Mouse (Mus musculus): Measurements from ENCODE around the gene Tnks2.
"Not testable (repeated sequence)": the region's sequence is repeated elsewhere in the genome, so short reads cannot be mapped to it uniquely, and the experiment has no call there.

Tnks2 gene

GRCm38 (mm10) chr19:36833788-36834531 lies at the start of gene Tnks2:
Gene Tnks2, plus strand, starts transcription at chr19:36834232.
- DNase-seq: peak; percentile 96

- DNase-seq: peak; percentile 12
Observed at GRCm38 (mm10) chr19:36789873-36790733, 43.9 kb upstream of the Tnks2 start.

DNA sequence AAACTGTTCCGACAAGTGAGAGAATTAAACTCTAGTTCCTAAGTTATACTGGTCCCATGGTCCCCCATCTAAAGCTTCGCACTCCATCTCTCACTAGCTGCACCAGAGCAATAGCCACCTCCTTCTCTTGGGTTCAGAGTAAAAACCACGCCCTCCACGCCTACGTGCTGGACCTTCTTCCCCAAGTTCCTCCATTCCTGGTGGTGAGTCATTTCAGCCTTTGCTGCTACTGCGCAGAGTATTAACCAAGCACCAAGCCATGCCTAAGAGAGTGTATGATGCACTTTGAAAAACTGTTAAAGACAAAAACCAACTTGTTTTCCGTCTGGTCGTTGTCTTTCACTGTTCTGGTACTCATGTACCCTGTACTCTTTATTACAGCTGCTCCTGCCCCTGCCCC lies 41.4 kb upstream of the Tnks2 start:
- DNase-seq: no peak

- no peak for DNase-seq
Observed at GRCm38 (mm10) chr19:36793450-36793849, 40.6 kb upstream of the Tnks2 start.

GRCm38 (mm10) chr19:36794008-36794407 lies 40.0 kb upstream of the Tnks2 start:
- DNase-seq: no peak

- no peak for DNase-seq
Observed at GRCm38 (mm10) chr19:36795277-36795676, 38.8 kb upstream of the Tnks2 start.

DNA sequence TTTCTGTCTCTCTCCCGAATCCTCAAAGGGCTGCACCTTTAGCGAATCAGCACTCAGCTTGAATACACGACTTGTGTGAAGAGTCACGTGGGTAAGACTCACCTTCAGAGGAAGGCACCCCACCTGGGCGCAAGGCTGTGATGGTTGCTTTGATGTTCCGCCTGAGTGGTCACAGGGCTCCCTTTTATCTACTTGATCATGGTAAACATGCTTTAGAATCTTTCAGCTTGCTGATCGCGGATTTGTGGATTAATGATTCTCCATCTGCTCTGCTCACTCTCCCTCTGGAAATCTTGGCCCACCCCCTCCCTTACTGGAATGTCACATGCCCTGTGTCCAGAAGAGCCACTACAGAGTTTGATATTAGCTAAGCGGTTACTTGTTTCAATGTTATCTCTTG lies 37.1 kb upstream of the Tnks2 start:
- DNase-seq: no peak

DNA sequence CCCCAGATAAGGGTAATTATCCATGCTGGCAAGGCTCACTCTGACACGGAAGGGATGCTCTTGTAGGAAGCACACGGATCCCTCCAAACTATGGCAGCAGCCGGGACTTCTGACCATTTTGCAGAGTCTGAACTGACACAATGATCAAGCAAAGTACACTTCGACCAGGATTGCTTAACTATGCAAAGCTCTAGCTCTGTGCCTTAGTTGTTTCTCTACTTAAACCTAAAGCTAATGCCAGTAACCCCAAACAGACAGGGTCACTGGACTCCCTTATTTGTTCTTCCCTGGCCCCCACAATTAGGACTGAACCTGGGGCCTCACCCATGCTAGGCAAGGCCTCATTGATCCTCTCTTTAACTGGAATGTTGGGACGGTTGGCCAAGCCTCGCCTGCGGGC lies 33.7 kb upstream of the Tnks2 start:
- DNase-seq: no peak

GRCm38 (mm10) chr19:36801856-36802641 lies 32.0 kb upstream of the Tnks2 start:
- DNase-seq: no peak

DNA sequence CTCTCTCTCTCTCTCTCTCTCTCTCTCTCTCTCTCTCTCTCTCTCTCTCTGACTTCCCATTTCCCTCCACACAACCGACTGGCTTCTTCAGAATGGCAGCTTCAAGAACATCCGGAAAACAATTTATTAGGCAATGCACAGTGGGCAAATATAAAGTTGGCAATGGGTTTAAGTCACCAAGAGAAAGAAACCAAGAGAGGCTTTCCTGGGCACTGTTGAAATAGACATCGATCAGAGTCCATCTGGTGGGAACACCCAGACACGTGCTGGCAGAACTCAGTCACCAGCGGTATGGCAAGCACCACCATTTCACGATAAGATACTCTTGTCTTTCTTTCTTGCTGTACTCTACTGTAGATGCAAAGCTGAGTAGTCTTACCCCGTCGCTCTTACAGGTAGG lies 30.6 kb upstream of the Tnks2 start:
- no peak for DNase-seq

GRCm38 (mm10) chr19:36806842-36807241 lies 27.2 kb upstream of the Tnks2 start:
- no peak for DNase-seq

DNA sequence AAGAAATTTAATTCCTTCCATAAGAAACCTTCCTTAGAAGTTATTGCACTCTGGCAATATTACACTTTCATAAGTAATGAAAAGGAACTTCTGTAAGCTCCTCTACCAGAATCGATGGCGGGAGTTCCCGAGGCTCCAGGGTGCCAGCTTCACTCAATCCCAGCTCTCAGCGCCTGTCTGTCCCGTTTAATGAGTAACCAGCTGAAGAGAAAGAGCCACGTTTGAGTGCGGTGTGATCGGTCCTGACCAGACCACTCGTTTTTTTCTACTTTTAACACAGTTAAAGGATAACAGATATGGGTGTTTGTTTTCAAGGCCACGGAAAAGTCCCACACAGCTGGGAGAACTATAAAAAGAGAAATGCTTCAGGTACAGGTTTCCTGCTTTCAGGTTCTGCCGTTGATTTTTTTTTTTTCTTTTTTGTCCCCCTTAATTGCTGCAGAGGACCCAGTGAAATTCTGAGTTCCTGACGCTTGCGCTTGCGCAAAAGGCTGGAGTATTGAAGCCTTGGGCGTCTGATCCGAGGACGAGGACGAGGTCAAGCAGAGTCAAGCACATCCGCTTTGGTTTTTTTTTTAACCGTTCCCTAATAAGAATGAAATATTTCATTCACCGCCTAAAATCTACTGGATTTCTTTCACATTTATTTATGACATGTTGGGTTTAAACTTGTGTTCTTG lies 25.5 kb upstream of the Tnks2 start:
- DNase-seq: no peak

- no peak for DNase-seq
Observed at GRCm38 (mm10) chr19:36809476-36810168, 24.4 kb upstream of the Tnks2 start.

GRCm38 (mm10) chr19:36812011-36812410 lies 22.0 kb upstream of the Tnks2 start:
- no peak for DNase-seq

DNA sequence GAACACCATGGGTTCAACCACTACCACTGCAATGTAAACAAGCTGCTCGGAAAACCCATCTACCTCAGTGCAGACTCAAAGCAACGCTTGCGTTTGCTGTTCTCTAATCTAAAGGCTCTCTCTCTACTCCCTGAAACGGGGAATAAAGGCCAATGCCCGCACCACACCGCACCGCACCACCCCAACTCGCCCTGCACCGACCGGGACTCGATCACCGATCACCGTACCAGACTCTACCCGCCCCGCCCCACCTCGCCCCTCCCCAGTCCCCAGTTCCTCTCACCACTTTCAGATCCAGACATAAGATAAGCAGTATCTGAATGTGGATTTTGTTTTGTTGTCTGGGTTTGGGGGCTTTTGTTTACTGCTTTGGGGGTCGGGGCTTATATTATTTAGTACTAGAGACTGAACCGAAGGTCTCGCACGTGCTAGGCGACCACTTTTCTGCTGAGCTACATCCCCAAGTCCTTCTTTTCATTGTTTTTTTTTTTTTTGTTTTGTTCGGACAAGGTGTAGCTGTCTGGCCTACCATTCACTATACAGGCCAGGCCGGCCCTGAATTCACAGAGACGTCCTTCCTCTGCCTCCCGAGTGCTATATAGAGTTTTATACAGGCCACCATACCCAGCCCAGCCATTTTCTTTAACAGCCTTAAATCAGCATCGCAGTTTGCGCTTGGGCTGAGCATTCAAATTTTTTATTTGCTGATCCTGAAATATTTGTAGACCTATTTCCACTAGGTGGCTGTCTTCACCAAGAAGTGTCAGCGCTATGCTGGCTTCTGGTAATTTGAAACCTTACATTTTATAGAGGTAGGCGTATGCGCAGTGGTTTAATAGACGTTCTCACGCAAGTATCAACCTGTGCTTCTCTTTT lies 18.4 kb upstream of the Tnks2 start:
- peak; percentile 38 for DNase-seq

DNA sequence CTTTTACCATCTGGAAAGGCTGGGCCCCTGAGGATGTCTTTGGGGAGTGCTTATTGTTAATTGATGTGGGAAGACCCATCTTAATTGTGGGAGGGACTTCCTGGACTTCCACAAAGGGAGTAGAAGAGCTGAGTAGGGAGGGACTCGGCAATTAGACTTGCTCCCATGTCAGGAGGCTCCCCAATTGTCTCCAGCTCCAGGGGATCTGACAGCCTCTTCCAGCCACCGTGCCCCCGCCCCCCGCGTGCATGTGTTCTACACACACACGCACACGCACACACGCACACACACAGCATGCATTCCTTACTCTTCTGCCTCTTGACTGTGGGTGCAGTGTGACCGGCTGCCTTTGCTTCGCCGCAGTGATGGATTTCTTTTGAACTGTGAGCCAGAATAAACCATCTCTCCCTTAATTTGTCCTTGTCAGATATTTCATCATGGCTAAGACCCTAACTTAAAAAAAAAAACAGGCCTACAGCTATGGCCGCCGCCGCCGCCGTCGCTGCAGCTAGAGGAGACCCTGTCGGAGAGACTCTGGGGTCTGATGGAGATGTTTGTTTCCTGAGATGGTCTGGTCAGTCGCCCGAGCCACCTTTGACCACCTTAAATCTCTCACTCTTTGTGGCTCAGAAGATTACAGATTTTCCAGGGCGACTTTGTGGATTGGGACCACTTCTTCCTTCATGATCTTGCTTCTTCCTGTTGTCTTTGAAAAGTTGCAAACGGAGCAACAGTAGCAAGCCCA lies 15.7 kb upstream of the Tnks2 start:
- DNase-seq: no peak

- DNase-seq: no peak
Observed at GRCm38 (mm10) chr19:36819199-36819598, 14.8 kb upstream of the Tnks2 start.

DNA sequence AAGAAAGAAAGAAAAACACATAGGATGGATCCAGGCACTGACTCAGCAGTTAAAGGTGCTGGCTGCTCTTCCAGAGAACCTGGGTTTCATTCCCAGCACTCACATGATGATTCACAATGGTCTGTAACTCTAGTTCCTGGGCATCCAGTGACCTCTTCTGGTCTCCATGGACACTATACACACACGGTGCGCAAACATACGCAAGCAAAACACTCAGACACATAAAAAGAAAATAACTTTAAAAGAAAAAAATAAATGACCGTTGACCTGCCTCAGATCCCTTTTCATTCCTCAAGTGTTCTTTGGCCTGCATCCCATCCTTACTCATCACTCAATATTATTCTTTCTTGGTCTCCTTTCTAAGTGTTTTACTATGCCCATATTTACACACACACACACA lies 13.6 kb upstream of the Tnks2 start:
- no peak for DNase-seq

DNA sequence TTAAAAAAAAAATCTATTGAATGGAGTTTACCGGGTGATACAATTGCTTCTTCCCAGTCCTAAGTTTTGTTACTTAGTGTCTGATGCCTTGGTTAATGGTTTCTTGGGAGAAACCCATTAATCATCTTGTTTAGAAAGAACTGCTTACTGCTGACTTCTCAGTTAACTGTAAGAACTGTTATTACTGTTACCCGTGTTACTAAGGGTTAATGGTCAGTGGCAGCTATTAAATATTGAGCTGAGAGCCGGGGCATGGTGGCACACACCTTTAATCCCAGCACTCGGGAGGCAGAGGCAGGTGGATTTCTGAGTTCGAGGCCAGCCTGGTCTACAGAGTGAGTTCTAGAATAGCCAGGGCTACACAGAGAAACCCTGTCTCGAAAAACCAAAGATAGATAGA lies 12.7 kb upstream of the Tnks2 start:
- not testable (repeated sequence) for DNase-seq

- no peak for DNase-seq
Observed at GRCm38 (mm10) chr19:36822701-36823100, 11.3 kb upstream of the Tnks2 start.
